Mouse (Mus musculus) thymus, adult 2 months (tissue): ENCODE data around the gene Unc13d.

Experiments used
- CTCF ChIP-seq: fragments of 200-500 bp; IDR thresholded peaks from 2 replicates; pipeline ENCODE4 v1.5.1; 2012; ENCODE audit warnings: mild to moderate bottlenecking, control low read depth, low read length, moderate library complexity, borderline replicate concordance; ENCODE audit not compliant: control insufficient read depth, poor library complexity, insufficient read depth; ENCODE audit errors: extremely low read depth
- POLR2A ChIP-seq: fragments of 200-500 bp; IDR thresholded peaks from 2 replicates; pipeline ENCODE4 v1.6.1; 2012; ENCODE audit warnings: mild to moderate bottlenecking, low read length, control low read depth, moderate library complexity; ENCODE audit not compliant: control insufficient read depth, poor library complexity, insufficient read depth; ENCODE audit errors: extremely low read depth

GRCm38 (mm10) chr11:116104006-116104646 lies 26.4 kb upstream of the Unc13d start:
- TF ChIP-seq POLR2A, result no peak
- TF ChIP-seq CTCF, result no peak
